Mouse (Mus musculus): ENCODE measurements around the gene 1700029I15Rik. TPM values are rescaled to one million over a fixed set of nuclear protein-coding genes. Genes with fewer than 3 reads are reported as not detected.

1700029I15Rik gene
- polyA plus RNA-seq, 1 experiment from 2014 or later, result 1.5 TPM

- Histone ChIP-seq H3K9ac (ENCODE audit: low read length) (no peak overlapping the region), H3K4me2 (ENCODE audit: low read length) (no peak overlapping the region), H3K4me3 (ENCODE audit: control insufficient read depth in 1 of 2, insufficient read depth in 1 of 2, low read depth in 1 of 2, low read length in 2 of 2) (no peak overlapping the region), H3K36me3 (ENCODE audit: control insufficient read depth, insufficient read depth, low read length) (peaks cover 81% of the 10 kb centered on the region), H3K4me1 (ENCODE audit: control insufficient read depth in 2 of 2, insufficient read depth in 2 of 2, low read length in 2 of 2) (no peaks in the 10 kb centered on the region), H3K9me3 (ENCODE audit: control insufficient read depth, low read length) (no peaks in the 10 kb centered on the region), H3K27ac (replicated peaks in 1 of 2; ENCODE audit: control insufficient read depth in 1 of 2, insufficient read depth in 1 of 2, low read depth in 2 of 2, low read length in 2 of 2) (peak overlapping the region in 1 of 2 experiments; percentile 52; a peak in 1 of 4 replicates), H3K27me3 (ENCODE audit: control insufficient read depth, insufficient read depth, low read length) (no peaks in the 10 kb centered on the region)
- 24% methylated on average over 2 of the region's 2 CpGs for WGBS
- no peak for ATAC-seq (ENCODE audit: insufficient number of reproducible peaks, insufficient read depth, low FRiP score, low read depth)
Observed at GRCm38 (mm10) chr2:92359301-92359700, 23.0 kb upstream of the 1700029I15Rik start.

GRCm38 (mm10) chr2:92360186-92360823 lies 22.0 kb upstream of the 1700029I15Rik start:
- H3K4me2 ChIP-seq (ENCODE audit: low read length), result no peak overlapping the region
- no peak overlapping the region for H3K4me3 ChIP-seq (ENCODE audit: control insufficient read depth in 1 of 2, insufficient read depth in 1 of 2, low read depth in 1 of 2, low read length in 2 of 2)
- H3K4me1 ChIP-seq (ENCODE audit: control insufficient read depth in 2 of 2, insufficient read depth in 2 of 2, low read length in 2 of 2), result no peaks in the 10 kb centered on the region
- no peak overlapping the region for H3K27ac ChIP-seq (replicated peaks in 1 of 2; ENCODE audit: control insufficient read depth in 1 of 2, insufficient read depth in 1 of 2, low read depth in 2 of 2, low read length in 2 of 2)
- no peak for ATAC-seq (ENCODE audit: insufficient number of reproducible peaks, insufficient read depth, low FRiP score, low read depth)
- peaks cover 72% of the 10 kb centered on the region for H3K36me3 ChIP-seq (ENCODE audit: control insufficient read depth, insufficient read depth, low read length)
- H3K27me3 ChIP-seq (ENCODE audit: control insufficient read depth, insufficient read depth, low read length), result no peaks in the 10 kb centered on the region
- WGBS, result 80% methylated on average over 25 of the region's 25 CpGs
- H3K9ac ChIP-seq (ENCODE audit: low read length), result no peak overlapping the region
- no peaks in the 10 kb centered on the region for H3K9me3 ChIP-seq (ENCODE audit: control insufficient read depth, low read length)

GRCm38 (mm10) chr2:92360893-92361292 lies 21.4 kb upstream of the 1700029I15Rik start:
- ATAC-seq (ENCODE audit: insufficient number of reproducible peaks, insufficient read depth, low FRiP score, low read depth), result no peak
- Histone ChIP-seq H3K27me3 (ENCODE audit: control insufficient read depth, insufficient read depth, low read length) (no peaks in the 10 kb centered on the region), H3K9me3 (ENCODE audit: control insufficient read depth, low read length) (no peaks in the 10 kb centered on the region), H3K4me1 (ENCODE audit: control insufficient read depth in 2 of 2, insufficient read depth in 2 of 2, low read length in 2 of 2) (no peaks in the 10 kb centered on the region), H3K9ac (ENCODE audit: low read length) (no peak overlapping the region), H3K27ac (replicated peaks in 1 of 2; ENCODE audit: control insufficient read depth in 1 of 2, insufficient read depth in 1 of 2, low read depth in 2 of 2, low read length in 2 of 2) (no peak overlapping the region), H3K36me3 (ENCODE audit: control insufficient read depth, insufficient read depth, low read length) (peaks cover 66% of the 10 kb centered on the region), H3K4me3 (ENCODE audit: control insufficient read depth in 1 of 2, insufficient read depth in 1 of 2, low read depth in 1 of 2, low read length in 2 of 2) (no peak overlapping the region), H3K4me2 (ENCODE audit: low read length) (no peak overlapping the region)
- WGBS, result 34% methylated on average over 12 of the region's 12 CpGs

GRCm38 (mm10) chr2:92361795-92362194 lies 20.5 kb upstream of the 1700029I15Rik start:
- no peak overlapping the region for H3K27ac ChIP-seq (replicated peaks in 1 of 2; ENCODE audit: control insufficient read depth in 1 of 2, insufficient read depth in 1 of 2, low read depth in 2 of 2, low read length in 2 of 2)
- peaks cover 60% of the 10 kb centered on the region for H3K36me3 ChIP-seq (ENCODE audit: control insufficient read depth, insufficient read depth, low read length)
- no peaks in the 10 kb centered on the region for H3K4me1 ChIP-seq (ENCODE audit: control insufficient read depth in 2 of 2, insufficient read depth in 2 of 2, low read length in 2 of 2)
- WGBS, result 82% methylated on average over 8 of the region's 8 CpGs
- no peaks in the 10 kb centered on the region for H3K9me3 ChIP-seq (ENCODE audit: control insufficient read depth, low read length)
- no peaks in the 10 kb centered on the region for H3K27me3 ChIP-seq (ENCODE audit: control insufficient read depth, insufficient read depth, low read length)
- no peak overlapping the region for H3K4me3 ChIP-seq (ENCODE audit: control insufficient read depth in 1 of 2, insufficient read depth in 1 of 2, low read depth in 1 of 2, low read length in 2 of 2)
- no peak for ATAC-seq (ENCODE audit: insufficient number of reproducible peaks, insufficient read depth, low FRiP score, low read depth)
- no peak overlapping the region for H3K9ac ChIP-seq (ENCODE audit: low read length)
- H3K4me2 ChIP-seq (ENCODE audit: low read length), result no peak overlapping the region

- H3K36me3 ChIP-seq (ENCODE audit: control insufficient read depth, insufficient read depth, low read length), result peaks cover 51% of the 10 kb centered on the region
- ATAC-seq (ENCODE audit: insufficient number of reproducible peaks, insufficient read depth, low FRiP score, low read depth), result no peak
Observed at GRCm38 (mm10) chr2:92362571-92363228, 19.6 kb upstream of the 1700029I15Rik start.

GRCm38 (mm10) chr2:92364086-92364485 lies 18.3 kb upstream of the 1700029I15Rik start:
- H3K36me3 ChIP-seq (ENCODE audit: control insufficient read depth, insufficient read depth, low read length), result peaks cover 38% of the 10 kb centered on the region
- whole genome bisulfite sequencing, result 85% methylated on average over 4 of the region's 4 CpGs
- ATAC-seq (ENCODE audit: insufficient number of reproducible peaks, insufficient read depth, low FRiP score, low read depth), result no peak

More at GRCm38 (mm10) chr2:92362571-92363228, 19.6 kb upstream of the 1700029I15Rik start:
- Histone ChIP-seq H3K27me3 (ENCODE audit: control insufficient read depth, insufficient read depth, low read length) (no peaks in the 10 kb centered on the region), H3K9ac (ENCODE audit: low read length) (no peak overlapping the region), H3K27ac (replicated peaks in 1 of 2; ENCODE audit: control insufficient read depth in 1 of 2, insufficient read depth in 1 of 2, low read depth in 2 of 2, low read length in 2 of 2) (no peak overlapping the region), H3K9me3 (ENCODE audit: control insufficient read depth, low read length) (no peaks in the 10 kb centered on the region), H3K4me1 (ENCODE audit: control insufficient read depth in 2 of 2, insufficient read depth in 2 of 2, low read length in 2 of 2) (no peaks in the 10 kb centered on the region), H3K4me2 (ENCODE audit: low read length) (no peak overlapping the region), H3K4me3 (ENCODE audit: control insufficient read depth in 1 of 2, insufficient read depth in 1 of 2, low read depth in 1 of 2, low read length in 2 of 2) (no peak overlapping the region)
- WGBS, result 94% methylated on average over 6 of the region's 6 CpGs

GRCm38 (mm10) chr2:92365568-92365967 lies 16.8 kb upstream of the 1700029I15Rik start:
- H3K4me1 ChIP-seq (ENCODE audit: control insufficient read depth in 2 of 2, insufficient read depth in 2 of 2, low read length in 2 of 2), result peaks cover 0 to 1% of the 10 kb centered on the region in 2 experiments; a peak in 1 of 4 replicates
- H3K27ac ChIP-seq (replicated peaks in 1 of 2; ENCODE audit: control insufficient read depth in 1 of 2, insufficient read depth in 1 of 2, low read depth in 2 of 2, low read length in 2 of 2), result no peak overlapping the region
- H3K9me3 ChIP-seq (ENCODE audit: control insufficient read depth, low read length), result no peaks in the 10 kb centered on the region
- ATAC-seq (ENCODE audit: insufficient number of reproducible peaks, insufficient read depth, low FRiP score, low read depth), result no peak
- H3K27me3 ChIP-seq (ENCODE audit: control insufficient read depth, insufficient read depth, low read length), result peaks cover 24% of the 10 kb centered on the region
- H3K9ac ChIP-seq (ENCODE audit: low read length), result no peak overlapping the region
- H3K4me3 ChIP-seq (ENCODE audit: control insufficient read depth in 1 of 2, insufficient read depth in 1 of 2, low read depth in 1 of 2, low read length in 2 of 2), result no peak overlapping the region
- no peak overlapping the region for H3K4me2 ChIP-seq (ENCODE audit: low read length)
- peaks cover 23% of the 10 kb centered on the region for H3K36me3 ChIP-seq (ENCODE audit: control insufficient read depth, insufficient read depth, low read length)
- 87% methylated on average over 10 of the region's 10 CpGs for WGBS

More at GRCm38 (mm10) chr2:92364086-92364485, 18.3 kb upstream of the 1700029I15Rik start:
- no peak overlapping the region for H3K4me3 ChIP-seq (ENCODE audit: control insufficient read depth in 1 of 2, insufficient read depth in 1 of 2, low read depth in 1 of 2, low read length in 2 of 2)
- peaks cover 9% of the 10 kb centered on the region for H3K27me3 ChIP-seq (ENCODE audit: control insufficient read depth, insufficient read depth, low read length)
- no peaks in the 10 kb centered on the region for H3K4me1 ChIP-seq (ENCODE audit: control insufficient read depth in 2 of 2, insufficient read depth in 2 of 2, low read length in 2 of 2)
- H3K9me3 ChIP-seq (ENCODE audit: control insufficient read depth, low read length), result no peaks in the 10 kb centered on the region
- H3K4me2 ChIP-seq (ENCODE audit: low read length), result no peak overlapping the region
- no peak overlapping the region for H3K27ac ChIP-seq (replicated peaks in 1 of 2; ENCODE audit: control insufficient read depth in 1 of 2, insufficient read depth in 1 of 2, low read depth in 2 of 2, low read length in 2 of 2)
- H3K9ac ChIP-seq (ENCODE audit: low read length), result no peak overlapping the region

Data from heart, embryonic 14.5 days (tissue).